Mouse (Mus musculus): ENCODE measurements around the gene Tars2.
A peak's percentile ranks its signal among the peaks of the same experiment; 100 is the strongest.
"Not testable (repeated sequence)": the region's sequence is repeated elsewhere in the genome, so short reads cannot be mapped to it uniquely, and the experiment has no call there.

Tars2 gene

GRCm38 (mm10) chr3:95760106-95760505, at the start of gene Tars2:
TSS of gene Tars2 (minus strand) at chr3:95760206.
- DNase-seq (ENCODE audit: extremely low spot score): no peak

DNA sequence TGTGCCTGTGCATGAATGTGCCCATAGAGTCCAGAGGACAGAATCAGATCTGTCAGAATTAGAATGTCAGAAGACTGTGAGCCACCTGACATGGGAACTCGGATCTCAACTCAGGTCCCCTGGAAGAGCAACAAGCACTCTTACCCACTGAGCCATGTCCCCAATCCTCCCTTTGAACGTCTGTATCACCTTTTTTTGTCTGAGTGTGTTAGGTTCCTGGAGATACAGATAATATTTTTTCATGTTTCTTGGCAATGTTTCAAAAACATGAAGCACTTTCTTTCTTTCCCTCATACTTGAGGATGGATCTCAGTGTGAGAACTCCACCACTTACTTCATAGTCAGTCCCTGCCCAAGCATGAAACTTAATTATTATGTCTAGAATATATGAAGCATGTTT, 48.4 kb upstream of the Tars2 start:
- DNase-seq (ENCODE audit: extremely low spot score): no peak

- DNase-seq (ENCODE audit: extremely low spot score): not testable (repeated sequence)
These were observed 47.6 kb upstream of the Tars2 start for GRCm38 (mm10) chr3:95807630-95808029.

DNA sequence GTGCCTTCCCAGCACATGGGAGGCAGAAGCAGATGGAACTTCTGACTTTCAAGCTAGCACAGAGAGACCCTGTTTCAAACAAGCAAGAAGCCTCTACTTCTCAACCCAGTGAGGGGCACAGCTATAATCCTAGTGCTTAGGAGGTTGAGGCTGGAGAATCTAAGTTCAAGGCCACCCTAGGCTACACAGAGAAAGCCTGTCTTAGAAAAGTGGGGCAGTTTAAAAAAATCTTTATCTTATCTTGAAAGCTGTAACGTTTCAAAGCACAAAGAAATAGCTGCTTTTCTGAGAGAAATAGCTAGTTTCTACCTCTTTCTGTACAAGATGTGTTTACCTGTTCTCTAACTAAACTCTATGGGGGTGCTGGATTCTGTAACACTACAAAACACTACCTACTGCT, 46.7 kb upstream of the Tars2 start:
- DNase-seq (ENCODE audit: extremely low spot score): no peak

DNA sequence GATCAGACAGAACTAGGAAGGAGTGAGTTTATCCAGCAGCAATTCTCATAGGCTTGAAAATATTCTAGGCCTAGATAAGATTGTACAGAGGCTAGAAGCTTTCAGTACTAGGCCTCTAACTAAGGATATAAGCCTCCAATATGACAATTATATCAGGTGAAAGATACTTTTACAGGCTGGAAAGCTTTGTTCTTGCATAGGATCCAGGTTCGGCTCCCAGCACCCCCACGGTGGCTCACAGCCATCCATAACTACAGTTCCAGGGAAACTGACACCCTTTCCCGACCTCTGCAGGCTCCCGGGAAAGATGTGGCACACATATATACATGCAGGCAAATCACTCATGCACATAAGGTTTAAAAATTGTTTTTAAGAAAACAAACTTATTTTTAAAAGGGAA, 43.8 kb upstream of the Tars2 start:
- DNase-seq (ENCODE audit: extremely low spot score): no peak

- DNase-seq (ENCODE audit: extremely low spot score): no peak
These were observed 38.8 kb upstream of the Tars2 start for GRCm38 (mm10) chr3:95798756-95799155.

DNA sequence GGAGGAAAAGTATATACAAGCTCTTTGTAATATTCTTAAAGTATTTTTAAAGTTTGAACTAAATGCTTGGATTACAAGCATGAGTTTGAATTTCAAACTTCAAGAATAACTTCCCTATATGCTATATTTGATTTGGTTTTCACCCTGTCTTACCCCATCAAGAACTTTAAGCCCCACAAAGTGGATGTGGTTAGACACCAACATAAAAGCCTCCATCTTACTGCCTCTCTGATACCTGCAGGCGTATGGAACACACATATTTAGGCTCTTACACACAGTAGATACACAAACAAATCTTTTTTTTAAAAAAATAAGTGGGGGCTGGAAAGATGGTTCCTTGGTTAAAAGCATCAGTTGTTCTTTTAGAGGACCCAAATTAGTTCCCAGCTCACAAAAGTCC, 34.3 kb upstream of the Tars2 start:
- no peak for DNase-seq (ENCODE audit: extremely low spot score)

DNA sequence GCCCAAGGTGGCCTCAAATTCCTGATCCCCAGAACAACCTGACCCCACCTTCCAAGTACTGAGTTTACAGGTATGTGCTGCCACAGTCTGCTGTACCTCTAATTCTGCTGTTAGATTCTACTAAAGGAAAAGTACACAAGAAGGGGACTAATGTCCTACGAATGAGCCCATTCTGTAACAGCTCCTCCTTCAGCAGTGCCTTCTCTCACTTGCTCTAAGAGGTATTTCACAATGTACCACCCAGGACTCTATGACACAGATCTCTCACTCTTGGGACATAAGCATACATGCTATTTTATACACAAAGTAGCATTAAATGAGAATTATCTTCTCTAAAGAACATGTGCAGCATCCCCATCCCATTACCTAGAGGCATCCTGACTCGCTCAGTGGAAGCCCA, 33.7 kb upstream of the Tars2 start:
- DNase-seq (ENCODE audit: extremely low spot score): no peak

DNA sequence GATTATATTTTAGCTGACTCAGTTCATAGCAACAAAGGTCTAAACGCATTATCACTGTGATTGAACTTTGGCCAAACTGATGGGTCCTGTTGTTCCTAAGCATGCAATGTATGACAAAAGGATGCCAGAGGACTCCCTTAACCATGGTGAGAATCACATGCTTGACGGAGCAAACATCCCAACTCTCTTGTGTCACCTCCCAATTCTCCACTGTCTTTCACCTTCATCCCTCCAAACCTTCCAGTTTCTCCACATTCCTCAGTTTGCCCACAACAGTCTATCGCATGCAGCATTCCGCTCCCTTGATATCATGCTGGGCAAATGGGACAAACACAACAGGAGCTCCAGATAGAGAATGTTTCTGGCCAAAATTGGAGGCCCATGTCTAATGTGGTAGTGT, 25.5 kb upstream of the Tars2 start:
- no peak for DNase-seq (ENCODE audit: extremely low spot score)

DNA sequence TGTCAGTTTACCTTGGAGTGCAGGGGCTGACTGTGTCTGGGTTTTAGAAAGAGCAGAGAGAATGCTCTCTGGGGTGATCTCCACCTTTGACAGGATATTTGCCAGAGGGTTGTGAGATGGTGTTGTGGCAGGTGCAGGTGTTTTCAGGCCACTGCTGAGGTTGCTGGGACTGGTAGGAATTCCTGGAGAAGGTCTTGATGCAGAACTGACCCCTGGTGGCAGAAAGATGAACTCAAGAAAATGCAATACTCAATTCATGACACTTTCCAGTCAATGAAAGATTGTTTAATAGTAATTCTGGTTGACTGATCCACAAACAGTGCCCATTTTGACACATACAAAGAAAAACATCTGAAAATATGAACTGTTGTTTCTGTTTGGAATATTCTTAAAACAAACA, 12.0 kb upstream of the Tars2 start:
- no peak for DNase-seq (ENCODE audit: extremely low spot score)

- no peak for DNase-seq (ENCODE audit: extremely low spot score)
These were observed 5.5 kb upstream of the Tars2 start for GRCm38 (mm10) chr3:95765534-95765933.

DNA sequence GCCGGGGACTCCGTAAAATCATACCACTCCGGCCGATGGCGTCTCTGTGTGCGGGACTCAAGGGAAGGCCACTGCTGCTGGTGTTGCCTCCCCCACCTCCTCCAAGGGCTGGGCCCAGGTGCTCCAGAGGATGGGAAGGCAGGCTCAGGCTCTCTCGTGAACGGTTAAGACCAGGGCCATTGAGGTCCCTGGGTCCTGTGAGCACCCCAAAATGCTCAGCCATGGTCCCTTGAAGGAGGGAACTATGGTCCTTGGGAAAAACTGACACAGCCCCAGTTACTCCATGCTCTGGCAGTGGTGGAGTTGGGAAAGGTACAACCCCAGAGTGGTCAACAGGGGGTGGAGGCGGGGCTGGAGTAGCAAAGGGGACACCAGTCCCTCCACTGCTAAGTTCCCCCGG, 3.8 kb upstream of the Tars2 start:
- DNase-seq (ENCODE audit: extremely low spot score): no peak

DNA sequence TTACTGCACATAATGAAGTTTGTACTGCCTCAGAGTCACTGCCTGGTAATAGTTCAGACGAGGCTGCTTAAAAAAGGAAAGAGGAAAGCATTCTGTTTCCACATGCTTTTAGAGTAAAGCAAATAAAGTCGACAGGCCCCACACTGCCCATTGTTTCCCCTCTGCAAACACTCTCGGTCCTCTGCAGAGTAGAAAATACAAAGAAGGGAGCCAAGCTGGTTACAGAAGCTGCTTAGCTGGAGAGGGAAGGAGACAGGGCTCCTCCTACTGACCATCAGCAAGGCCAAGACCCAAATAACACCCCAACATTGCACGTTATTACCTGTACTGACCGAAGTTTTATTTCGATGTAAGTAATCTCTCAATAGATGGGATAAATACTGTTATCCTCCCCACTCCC, 3.0 kb upstream of the Tars2 start:
- no peak for DNase-seq (ENCODE audit: extremely low spot score)

DNA sequence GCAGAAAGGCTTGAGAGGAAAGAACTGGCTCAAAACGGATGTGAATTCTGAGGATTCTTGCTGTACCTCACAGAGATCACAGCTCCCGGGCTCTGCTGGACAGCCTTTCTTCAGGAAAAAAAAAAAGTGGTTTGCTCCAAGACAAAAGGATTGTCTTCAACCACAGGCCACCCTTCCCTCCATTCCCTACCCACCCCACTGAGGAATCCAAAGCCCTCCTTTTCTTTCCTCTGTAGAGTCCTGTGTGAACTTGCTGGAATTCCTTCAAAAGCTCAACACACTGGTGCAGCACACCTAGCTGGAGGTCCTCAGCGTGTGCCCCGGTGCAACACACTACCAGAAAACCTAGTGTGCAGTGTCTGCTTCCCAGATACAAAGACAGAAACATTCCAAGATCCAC, 1.8 kb upstream of the Tars2 start:
- DNase-seq (ENCODE audit: extremely low spot score): no peak

GRCm38 (mm10) chr3:95760656-95761055, 650 bp upstream of the Tars2 start:
- DNase-seq (ENCODE audit: extremely low spot score): no peak

DNA sequence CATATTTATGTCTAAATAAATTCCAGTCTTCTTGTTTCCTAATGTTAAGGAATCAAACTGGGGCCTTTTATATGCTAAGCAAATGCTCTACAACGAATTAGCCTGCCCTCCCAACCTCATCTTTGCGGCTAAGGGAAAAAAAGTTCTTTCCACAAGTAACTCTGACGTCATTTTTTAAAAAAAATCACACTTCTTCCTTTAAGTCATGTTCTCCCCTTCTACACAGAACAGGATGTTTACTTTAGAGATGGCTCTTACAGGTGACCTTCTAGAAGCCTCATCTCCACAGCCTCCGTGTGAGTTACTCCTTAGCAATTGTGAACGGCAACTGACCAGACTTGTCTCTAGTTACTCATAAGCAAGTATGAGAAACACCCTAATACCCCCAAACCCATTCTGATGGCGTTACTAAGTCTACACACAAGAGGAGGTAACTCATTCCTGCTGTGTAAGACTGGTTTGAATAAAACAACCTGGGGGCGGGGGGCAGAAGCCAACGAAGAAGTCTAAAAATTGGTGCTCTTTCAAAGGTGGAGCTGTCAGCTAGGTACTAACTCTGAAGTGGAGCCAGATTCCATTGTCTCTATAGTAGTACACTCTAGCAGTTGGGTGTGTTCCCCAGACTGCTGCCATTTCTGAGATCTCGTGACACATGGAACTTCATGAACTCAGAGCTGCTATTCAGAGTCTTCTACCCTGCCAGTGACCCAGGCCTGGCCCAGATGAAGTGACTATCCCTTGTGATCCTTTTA, 1.4 kb downstream of the Tars2 start:
- DNase-seq (ENCODE audit: extremely low spot score): no peak

- DNase-seq (ENCODE audit: extremely low spot score): no peak
These were observed 3.2 kb downstream of the Tars2 start for GRCm38 (mm10) chr3:95756808-95757207.

DNA sequence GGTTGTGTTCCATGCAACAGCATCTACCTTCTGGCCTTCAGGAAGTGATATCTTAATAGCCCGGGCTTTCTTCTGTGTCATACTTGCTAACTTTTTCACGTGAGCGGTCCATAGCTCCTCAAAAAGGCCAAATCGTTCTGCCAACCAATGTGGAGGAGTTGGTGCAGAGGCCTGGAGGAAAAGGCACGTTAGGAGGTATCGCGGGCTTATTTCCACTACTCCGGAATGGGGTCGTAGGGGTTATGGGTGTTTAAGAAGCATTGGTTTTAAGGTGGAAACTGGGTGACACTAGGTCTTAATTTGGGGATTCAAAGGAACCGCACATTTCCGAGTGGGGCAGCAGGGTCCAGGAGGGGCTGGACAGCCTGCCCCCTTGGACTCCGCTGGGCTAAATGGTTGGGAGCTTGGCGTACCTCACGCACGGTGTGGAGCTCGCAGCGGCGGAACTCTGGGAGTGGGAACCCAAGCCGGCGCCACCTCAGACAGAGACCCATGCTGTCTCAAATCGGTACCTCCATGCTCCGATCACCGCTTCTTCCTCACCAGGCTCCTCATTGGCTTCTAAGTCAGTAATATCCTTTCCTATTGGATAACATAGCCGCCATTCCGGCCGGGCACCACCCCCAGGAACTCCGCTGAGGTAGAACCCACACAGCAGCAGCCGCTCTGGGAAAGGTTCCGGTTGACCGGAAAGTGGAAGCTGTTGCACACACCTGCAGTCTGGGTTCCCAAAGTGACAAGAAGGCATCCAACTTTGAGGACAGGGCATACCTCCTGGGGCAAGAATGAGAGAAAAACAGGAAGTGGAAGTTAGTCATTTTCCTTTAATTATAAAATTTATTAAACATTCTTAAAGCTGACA, 5.4 kb downstream of the Tars2 start:
- peak; percentile 93 for DNase-seq (ENCODE audit: extremely low spot score)

DNA sequence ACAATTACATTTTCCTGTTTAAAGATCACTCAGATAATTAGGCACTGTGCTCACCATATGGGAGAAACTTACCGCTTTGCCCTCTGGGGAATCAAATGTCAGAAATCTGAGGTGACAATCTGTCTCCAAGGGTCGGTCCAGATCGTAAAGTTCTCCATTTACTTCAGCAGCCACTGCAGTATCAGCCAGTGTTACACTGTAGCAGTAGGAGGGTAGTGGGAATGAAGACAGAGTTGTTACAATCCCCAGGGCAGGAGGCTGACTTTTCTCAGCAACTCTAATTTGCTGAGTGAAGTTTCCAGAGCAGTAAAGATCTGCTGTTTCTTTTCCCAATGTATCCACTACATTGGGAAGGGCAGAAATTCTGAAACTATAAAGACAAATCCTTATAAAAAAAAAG, 7.1 kb downstream of the Tars2 start:
- DNase-seq (ENCODE audit: extremely low spot score): no peak

- DNase-seq (ENCODE audit: extremely low spot score): no peak
These were observed 19.6 kb downstream of the Tars2 start for GRCm38 (mm10) chr3:95740406-95740805.

DNA sequence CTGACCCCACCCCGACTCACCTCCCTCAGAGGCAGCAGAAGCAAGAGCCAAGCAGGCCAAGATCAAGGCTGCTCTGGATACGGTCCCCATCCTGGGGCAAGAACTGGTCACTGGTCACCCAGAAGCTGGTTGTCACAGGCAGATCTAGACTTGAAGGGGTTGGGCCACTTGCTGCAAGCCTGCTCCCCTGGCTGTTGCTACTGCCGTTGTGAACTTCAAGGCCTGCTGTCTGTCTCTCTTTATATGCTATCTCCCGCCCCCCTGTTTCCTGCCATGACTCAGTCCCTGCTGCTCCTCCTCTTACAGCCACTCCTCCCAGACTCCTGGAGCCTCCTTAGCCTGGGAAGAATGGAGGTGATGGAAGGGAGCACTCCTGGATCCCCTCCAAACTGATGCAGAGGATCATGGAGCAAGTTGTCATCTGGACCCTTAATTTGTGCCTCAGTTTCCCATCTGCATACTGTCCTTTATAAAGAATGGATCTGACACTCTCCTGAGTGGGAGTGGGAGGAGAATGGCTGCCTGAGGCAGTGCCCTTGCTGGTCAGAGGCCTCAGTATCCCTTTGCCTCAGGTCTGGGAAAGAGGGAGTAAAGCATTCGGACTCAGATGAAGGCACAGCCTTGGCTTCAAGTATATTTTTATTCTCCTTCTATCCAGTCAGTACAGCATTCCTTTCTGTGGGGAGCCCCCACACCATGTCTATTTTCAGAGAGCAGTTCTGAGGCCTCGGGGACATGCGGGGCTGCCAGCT, 20.5 kb downstream of the Tars2 start, which contains the start of gene Ecm1:
TSS of gene Ecm1 (minus strand) at position 217 of the 752 bp plus-strand sequence.
- DNase-seq (ENCODE audit: extremely low spot score): no peak

DNA sequence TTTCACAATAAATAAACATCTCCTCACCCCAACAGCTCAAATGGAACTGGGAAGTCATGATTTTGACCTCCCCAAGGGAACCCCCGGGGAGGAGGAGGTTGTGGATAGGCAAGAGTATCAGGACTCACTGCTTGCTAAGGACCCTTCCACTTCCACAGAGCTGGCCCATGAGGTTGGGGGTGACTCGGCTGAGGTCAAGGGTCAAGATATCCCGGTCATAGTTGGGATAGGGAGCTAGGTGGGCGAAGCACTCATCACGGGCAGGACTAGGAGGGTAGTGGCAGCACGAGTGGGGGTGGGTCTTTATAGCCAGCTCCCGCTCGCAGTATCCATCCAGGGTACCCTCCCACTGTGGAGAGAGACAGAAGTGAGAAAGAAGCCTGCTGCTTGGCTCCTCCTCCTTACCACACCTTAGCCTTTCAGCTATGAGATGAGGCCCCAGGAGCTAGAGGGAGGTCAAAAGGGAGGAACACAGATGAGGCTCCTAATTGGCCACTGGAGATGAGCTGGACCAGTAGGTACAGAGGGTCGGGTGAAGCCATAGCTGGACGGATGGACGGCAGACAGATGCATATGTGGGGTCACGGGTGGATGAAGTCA, 24.8 kb downstream of the Tars2 start:
- DNase-seq (ENCODE audit: extremely low spot score): no peak
